Mouse (Mus musculus) WW6 (cell line): ENCODE data around the gene Srsf5.
"Not testable (repeated sequence)": the region's sequence is repeated elsewhere in the genome, so short reads cannot be mapped to it uniquely, and the experiment has no call there.

ENCODE experiments used
- DNase-seq: peaks from one replicate; pipeline ENCODE4 v3.0.0-alpha.2; 2013; ENCODE audit warnings: low read depth, low spot score

Gene Srsf5

DNA sequence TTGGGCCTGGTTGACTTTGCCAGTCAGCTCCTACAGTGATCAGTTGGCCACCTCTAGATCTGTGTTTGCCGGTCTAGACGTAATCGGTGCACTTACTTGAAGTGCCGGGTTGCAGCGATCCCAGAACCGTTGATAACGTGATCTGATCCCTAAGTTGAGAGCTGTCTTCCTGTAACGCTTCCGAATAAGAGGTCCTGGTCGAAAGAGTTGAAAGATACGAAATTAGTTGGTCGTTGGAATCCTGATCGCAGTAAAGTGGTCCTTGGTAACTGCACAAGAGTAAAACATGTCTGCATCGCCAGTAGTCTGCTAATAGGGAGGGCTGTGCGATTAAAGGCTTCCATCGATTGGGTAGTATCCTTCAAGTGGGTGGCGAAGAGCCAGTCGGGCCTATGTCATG is 2.9 kb downstream of the Srsf5 start:
- no peak for DNase-seq

DNA sequence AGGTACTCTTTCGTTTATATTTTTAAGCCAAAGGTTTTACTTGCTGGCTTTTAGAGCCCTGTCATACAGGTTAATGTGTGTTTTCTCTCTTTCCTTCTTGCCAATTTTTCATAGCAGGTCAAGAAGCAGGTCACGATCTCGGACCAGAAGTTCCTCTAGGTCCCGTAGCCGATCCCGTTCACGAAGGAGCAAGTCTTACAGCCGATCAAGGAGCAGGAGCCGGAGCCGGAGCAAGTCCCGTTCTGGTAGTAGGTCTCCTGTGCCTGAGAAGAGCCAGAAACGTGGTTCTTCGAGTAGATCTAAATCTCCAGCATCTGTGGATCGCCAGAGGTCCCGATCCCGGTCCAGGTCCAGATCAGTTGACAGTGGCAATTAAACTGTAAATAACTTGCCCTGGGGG is 4.3 kb downstream of the Srsf5 start:
- not testable (repeated sequence) for DNase-seq

DNA sequence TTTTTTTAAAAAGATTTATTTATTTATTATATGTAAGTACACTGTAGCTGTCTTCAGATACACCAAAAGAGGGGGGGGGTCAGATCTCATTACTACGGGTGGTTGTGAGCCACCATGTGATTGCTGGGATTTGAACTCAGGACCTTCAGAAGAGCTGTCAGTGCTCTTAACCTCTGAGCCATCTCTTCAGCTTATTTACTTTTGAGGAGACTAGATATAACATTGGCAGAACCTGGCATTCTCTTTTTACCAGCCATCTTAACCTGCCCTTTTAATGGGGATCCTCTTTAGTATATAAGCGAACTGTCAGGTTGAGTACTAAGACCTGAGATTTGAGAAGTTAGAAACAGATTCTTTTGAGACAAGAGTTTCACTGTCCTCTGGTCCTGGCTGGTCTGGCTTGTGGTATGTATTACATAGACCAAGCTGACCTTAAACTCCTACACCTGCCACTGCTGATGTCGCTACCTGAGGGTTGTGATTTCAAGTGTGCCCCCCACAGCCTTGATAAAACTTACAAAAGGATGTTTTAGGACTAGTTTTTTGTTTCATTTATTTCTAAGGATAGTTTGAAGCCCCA is 6.4 kb downstream of the Srsf5 start:
- no peak for DNase-seq

DNA sequence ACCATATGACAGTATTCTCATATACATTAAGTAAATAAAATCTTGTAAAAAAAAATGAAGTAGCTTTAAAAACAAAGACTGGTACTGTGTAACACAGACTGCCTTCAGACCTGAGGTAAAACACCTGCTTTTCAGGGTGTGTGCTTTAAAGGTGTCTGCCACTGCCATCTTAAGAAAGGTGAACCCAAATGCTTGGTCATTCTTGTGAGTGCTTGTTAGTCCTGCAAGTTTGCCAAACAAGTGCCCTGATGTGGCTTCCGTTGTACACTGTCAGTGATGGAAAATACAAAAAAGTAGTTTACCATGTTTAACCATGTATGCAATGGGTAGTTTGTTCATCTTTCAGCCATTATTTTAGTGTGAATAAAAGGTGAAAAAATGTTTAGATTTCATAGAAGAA is 7.2 kb downstream of the Srsf5 start:
- no peak for DNase-seq

DNA sequence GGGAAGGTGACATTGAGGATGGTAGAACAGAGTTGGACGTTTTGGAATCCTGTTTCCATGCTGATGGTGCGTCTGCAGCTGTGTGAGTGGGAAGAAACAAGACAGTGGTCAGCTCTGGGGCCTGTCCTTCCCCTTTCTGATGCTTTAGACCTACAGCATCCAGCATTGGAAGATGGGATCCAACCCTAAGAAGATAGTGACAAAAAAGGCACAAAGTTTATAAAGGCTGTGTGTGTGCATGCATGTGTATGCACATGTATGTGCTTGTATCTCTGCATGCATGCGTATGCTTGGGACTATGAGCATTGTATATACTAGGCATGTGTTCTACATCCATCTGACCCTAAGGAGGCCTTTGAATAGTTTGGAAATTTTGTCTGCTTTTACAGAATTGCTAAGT is 10.7 kb downstream of the Srsf5 start:
- DNase-seq: no peak

DNA sequence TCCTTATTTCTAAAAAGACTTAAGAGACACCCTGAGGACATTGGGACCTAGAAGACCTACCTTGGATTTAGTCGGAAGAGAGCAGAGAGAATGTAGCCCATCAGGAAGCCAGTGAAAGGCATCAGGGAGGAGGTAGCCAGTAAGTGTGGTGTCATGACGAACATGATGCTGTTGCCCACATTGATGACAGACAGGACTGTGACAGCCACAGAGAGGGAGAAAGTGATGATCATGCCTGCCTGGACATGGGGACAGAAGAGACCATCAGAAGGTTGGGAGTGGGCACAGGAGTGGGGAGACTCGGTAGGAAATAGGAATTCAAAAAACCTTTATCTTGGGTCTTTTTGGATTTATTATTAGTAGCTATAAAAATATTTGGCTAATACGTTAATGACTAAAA is 12.7 kb downstream of the Srsf5 start:
- no peak for DNase-seq

DNA sequence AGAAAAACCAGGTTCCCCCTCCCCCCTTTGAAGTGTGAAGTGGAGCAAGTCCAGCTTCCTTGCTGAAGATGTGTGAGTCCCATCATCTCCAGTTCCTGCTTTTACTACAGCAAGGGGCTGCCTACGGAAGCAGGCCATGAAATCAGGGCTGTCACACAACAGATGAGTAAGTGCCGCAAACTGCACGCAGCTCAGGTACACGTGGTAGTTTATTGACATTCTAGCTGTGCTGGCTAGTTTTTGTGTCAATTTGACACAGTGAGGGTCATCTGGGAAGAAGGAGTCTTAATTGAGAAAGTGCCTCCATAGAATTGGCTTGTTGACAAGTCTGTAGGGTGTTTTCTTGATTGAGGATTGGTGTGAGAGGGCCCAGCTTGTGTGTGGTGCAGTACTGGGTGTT is 17.3 kb downstream of the Srsf5 start:
- no peak for DNase-seq

DNA sequence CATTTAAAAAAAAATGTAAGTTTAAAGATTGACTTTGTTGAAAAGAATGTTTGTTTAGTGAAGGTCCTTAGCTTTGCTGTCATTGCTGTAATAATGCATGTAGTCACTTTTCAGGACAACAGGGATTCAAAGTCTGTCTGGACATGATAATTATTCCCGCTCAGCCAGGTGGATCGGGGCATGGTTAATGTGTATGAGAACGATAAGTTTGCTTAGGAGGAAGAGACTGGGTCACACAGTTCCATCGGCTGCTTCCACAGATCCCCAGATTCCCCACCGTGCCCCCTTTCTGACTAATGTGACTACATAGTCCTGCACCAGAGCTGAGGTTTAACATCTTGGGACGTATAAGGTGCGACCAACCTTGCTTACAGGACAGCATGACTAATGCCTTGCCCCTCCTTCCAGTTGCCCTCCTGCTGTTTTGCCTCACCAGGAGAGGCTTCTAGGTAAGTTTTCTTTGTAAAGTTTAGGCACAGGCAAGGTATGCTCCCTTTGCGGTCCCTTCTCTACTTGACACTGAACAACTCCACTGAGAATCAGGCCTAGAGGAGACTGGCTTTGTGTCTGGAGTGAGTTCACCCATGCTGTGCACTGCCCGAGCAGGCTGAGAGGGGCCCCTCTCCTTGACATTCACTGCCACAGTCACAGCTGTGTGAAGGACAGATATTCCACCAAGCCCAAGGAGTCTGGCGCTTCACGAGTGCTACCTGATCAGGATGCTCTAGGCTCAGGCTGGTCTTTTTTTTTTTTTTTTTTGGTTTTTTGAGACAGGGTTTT is 20.9 kb downstream of the Srsf5 start:
- no peak for DNase-seq

DNA sequence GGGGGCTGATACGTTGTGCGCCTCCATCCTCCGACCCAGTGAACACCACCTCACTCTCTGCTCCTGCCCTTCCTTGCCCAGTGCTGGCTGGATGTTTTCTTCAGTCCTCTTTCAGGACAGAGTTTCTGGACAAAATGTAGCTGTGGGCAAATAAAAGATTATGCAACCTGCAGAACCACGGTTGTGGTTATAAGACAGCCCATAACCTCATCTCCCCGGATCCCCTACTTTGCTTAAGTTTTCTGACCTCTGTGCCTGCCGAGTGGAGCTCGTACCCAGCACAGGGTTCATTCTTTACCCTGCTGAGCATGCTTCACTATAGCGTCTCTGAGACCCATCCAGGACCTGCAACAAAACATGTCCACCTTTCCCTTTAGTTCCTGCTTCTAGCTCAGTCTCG is 22.6 kb downstream of the Srsf5 start:
- DNase-seq: no peak

DNA sequence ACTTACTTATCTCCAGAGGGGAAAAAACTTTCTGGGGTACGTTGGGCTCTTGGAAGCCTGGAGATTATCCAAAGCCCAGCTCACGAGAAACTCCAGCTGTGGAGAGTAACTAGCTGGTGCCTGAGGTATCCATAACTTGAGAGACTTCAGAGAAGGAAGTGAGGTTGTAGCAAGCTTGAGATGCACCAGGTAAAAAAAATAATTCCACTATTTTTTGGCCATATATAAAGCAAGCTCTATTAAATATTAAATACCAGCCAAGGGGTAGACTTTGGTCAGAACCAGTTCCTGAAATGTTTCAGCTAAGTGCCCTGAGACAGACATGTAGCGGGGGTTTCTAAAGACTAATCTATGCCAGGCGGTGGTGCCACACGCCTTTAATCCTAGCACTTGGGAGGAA is 23.3 kb downstream of the Srsf5 start, which contains the start of gene Slc10a1:
Gene Slc10a1, minus strand, starts transcription at position 101 of the 400 bp plus-strand sequence.
- DNase-seq: no peak

DNA sequence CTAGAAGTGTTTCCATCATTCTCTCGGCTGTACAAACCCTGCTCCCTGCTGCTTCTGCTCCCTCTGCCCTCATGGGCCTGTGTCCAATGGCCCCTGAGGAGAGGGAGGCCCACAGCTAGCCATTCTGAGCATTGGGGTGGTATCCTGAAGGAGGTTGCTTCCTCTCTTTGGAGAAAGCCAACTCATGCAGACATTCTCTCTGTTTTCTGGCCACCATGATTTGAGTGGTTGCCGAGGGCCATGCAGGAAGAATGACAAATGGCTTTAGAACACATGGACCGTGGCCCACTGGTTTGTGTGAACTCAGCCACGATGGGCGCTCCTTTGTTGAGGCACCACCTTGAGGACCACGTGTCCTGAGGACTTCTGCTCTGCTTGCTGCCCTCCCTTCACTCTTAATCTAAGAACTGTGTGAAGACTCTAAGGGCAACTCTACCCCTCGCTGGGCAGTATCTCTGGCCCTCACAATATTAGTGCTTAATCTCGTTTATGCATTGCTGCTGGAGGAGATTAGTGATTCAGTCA is 24.9 kb downstream of the Srsf5 start:
- no peak for DNase-seq

DNA sequence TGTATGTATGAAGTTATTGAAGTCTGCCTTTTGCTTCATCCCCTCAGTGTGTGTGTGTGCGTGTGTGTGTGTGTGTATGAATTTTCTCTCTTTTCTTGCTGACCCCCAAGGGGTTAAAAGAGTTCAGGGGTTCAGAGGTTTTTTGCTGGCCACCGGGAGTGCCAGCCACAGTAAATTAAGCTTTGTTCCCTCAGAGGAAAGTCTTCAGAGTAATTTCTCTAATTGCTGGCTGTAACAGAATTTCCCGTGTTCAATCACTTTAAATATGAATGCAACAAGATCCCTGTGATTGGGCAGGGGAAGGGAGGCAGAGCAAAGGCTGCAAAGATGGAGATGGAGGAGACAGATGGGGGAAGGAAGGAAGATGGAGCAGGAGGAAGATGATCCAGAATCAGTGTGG is 26.5 kb downstream of the Srsf5 start:
- no peak for DNase-seq

DNA sequence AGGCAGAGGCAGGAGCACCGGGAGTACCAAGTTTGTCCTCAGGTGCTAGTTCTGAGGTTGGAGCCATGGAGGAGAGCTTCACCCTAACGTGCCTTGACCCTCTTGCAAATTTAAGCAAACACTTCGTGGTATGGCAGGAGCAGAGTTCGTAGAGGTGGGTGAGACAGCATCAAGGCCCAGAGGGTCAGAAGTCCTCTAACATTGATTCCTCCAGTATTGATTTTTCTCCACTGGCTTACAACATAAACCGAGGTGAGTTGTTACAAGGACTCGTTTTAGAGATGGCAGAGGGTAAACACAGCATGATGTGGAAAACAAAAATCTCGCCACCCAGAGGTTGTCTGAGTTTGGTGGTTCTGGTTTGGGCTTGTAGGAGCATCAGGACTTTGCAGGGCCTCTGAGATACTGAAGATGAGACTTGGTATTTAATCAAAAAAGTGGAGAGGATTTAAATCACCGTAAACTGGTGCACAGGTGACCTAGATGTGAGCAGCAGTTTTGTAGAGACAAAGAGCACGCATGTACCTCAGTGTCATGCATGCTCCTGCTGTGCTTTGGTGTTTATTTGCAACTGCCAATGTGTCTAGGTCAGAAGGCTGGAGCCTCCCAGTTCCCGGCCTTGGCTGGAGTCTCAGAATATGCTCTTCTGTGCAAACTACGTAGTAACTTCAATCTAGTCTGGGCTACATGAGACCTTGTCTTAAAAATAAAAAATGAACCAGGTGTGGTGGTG is 30.8 kb downstream of the Srsf5 start:
- no peak for DNase-seq

DNA sequence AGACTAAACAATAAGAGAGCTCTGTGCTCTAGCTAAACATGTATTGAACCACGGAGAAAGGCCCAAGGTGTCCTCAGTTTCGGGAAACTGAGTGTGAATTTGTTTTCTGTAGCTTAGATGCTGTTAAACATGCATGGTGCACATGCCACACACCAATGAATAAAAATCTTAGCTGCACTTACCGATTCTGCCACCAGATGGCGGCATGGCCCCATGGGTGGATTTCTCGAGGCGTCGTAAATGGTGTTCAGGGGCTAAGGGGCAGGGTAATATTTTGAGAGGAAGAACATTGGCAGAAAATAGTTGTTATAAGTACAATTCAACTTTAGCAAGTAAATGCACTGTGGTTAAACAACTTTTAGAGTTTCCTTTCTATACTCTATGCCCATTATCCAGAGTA is 37.0 kb downstream of the Srsf5 start:
- no peak for DNase-seq

DNA sequence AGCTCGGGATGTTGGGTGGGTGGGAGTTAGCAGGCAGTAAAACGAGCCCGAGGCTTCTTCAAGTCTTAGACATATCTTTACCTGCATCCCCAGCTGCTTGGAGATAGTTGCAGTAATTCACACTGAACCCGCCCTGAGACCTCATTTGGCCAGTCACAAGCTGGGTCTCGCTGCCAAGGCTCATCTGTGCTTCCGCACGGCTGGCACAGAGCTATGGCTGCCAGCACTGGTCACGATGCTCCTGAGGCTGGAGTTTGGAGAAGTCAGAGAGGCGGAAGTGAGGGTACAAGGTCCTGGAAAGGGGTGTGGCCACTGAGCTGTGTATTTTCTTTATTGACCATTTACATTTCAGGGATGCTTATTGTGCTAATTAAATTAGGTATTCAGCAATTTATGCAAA is 38.4 kb downstream of the Srsf5 start:
- DNase-seq: no peak

DNA sequence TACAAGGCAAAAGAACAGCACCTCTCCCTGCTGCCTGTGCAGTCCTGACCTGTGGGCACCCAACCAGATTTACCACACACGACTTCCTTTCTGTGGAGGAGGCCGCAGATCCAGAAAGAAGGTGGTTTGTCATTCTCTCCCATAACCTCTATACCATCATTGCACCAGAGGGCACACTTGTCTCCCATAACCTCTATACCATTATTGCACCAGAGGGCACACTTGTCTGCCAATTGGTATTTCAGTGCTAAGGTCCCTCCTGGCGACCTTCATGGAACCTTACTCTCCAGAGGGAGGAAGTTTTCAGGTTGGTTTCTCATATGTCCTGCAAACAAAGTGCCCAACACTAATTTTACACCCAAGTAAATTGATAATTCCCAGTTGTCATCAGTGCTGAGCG is 41.3 kb downstream of the Srsf5 start:
- DNase-seq: no peak

DNA sequence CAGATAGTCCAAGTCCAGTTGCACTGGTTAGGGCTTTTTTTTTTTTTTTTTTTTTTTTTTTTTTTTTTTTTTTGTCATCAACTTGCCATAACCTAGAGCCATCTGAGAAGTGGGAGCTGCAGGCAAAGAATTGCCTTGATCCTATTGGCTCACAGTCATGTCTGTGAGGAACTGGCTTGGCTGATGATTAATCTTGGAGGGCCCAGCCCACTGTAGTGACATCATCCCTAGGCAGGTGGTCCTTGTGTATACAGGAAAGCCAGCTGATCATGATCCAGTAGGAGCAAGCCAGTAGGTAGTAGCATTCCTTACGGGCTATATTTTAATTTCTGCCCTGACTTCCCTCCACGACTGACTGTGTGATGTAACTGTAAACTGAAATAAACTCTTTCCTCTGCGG is 43.0 kb downstream of the Srsf5 start:
- DNase-seq: no peak

DNA sequence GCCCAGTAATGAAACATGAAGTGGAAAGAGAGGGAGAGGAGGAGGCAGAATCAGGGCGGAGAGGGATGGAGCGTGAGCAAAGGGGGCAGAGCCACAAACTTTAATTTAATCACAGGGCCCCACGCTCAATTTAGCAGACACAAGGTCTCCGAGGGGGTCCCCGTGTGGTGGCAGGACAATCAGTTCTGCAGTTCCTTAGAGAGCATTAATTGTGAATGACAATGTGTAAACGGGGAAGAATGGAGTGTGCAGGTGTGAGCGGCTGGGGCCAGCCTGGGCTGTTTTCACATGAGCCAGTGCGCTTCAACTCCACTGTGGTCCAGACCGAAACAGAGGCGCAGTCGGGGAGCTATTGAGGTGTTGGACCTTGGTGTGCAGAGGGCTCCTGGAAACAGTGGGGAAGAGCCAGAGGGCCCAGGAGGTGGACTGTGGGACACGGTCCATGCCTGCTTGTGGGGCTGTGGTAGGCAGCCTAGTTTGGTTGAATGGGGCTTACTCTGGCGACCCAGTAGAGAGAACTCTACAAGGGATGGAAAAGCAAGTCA is 45.7 kb downstream of the Srsf5 start:
- no peak for DNase-seq

DNA sequence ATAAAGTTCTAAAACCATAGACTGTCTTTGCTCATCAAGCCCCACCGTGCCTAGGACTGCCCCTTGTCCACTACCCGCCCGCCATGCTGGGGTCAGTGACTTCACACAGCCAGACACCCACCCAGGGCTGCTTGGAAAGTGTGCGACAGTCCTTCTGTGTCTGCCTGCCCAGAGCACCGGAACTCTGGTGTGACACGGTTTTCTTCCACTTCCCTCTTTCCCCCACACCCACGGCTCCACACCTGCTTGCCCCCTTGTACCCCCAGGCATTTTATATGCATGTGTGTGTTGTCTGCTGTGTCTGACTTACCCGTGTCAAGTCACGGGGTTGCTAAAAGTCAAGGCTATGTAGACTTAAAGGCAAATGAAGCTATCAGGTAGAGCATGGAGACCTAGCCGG is 46.5 kb downstream of the Srsf5 start:
- no peak for DNase-seq

DNA sequence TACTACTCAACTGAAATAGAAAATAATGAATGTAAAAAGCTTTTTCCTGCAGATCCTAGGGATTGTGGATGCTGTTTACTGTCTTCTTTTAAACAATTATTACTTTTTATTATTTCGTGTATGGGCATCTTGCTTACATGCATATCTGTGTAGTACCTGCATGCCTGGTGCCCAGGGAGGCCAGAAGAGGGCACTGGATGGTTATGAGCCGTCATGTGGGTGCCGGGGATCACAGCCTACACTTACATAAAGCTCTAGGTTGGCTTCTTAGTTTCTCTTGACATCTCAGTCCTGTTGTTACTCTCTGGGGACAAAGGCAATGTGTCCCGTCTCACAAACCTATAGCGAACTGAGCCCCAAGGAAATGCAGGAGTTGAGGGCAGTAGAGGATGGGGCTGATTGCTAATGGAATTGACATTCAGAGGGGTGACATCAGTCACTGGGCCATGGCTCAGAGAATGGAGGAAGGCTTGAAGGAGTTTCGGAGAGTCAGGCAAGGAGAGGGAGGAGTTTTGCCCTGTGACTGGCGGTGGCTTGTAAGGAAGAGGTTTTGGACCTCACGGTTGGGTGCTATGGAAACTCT is 47.3 kb downstream of the Srsf5 start:
- no peak for DNase-seq

DNA sequence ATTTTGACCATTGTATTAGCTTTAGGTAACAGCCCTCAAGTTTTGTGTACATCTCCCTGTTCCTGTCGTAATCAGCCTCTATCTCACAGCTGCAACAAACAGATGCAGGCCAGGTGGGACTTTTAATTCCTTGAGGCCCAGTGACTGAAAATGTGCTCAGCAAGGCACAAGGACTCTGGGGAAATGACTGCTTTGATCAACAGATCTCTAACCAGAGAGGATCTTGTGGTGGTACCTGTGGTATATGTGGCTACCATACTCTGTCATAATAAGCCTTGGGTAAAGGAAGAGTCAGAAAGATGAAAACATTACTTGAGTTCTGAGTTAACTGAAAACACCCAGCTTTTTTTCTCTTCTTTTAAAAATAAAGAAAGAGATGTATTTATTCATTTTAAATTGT is 48.5 kb downstream of the Srsf5 start:
- no peak for DNase-seq

DNA sequence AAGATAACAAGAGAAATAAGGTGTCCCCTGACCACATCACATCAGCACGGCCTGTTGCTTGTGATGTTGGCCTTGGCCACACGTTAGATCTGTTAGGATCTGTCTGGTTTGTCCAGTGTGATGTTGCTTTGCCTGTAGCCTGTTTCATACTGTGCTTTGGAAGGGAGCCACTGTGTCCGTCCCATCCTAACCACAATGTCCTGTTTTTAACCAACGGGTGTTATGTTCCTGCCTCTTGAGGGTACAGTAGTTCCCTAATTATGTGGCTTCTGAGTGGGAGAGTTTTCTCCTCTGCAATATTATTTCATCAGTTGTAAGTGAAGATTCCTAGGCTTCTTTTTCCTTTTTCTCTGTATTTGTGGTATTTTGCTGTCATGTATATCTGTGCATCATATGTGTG is 50.0 kb downstream of the Srsf5 start:
- no peak for DNase-seq
